ENCODE assay signal across 13 mouse cellular contexts in the genomic region with DNA sequence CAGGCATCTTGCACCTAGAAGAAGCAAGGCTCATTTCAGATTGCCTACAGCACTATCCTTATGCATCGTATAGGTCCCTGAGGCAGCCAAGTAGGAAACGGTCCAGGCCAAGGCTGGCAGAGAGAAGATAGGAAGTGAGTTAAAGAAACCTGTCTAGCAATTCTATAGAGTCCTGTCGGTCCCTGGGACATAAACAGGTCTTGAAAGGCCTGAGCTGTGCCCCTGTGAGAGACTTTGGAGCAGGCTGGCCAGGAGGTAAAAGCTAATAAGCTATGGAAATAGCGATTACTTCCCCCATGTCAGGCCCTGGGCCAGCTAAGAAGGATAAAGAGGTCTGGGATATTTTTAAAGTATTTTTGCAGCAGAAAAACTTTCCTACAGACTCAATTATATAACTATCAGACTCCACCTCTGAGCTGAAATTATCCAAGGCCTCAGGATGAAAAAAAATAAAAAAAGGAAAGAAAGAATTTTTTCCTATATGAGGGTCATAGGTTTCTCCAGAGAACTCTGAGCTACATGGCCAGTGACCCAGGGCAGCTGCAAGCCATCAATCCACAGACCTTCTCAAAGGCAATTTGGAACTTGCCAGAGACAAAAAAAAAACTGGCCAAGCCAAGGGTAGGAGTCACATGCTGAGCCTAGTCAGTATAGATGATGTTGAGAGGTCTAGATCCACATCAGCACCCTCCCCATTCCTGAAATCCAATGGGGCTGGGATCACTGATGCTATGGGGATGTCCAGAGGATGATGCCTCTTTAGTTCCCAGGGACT. TPM values are rescaled to one million over a fixed set of nuclear protein-coding genes. Genes with fewer than 3 reads are reported as not detected.
DNase-seq lines count a peak whose midpoint lies in the region; ATAC-seq and TF ChIP-seq lines count a peak whose summit lies in the region.
"Had no signal": no experiment of that assay in that cellular context is flagged by ENCODE, and none has a peak within 500 bp of the region (broad histone marks: within the 10 kb centered on the region; RNA-seq: fewer than 3 reads in every experiment).

No protein-coding gene starts in this region.

- no peak for TF ChIP-seq POLR2A in limb, embryonic 14.5 days (IDR thresholded peaks at IDR 0.05; ENCODE audit: borderline replicate concordance, extremely low read depth, insufficient read depth, insufficient read length)

- no peak for DNase-seq in frontal cortex, postnatal 36 days (ENCODE audit: low spot score in 2 of 2)
- DNase-seq in kidney, postnatal 25 days, result no peak
- peak; percentile 83 for DNase-seq in adipocyte (ENCODE audit: low spot score)
- no peak for DNase-seq in limb, embryonic 14.5 days (ENCODE audit: low spot score)
- no peak for DNase-seq in cerebellum, postnatal 36 days
- DNase-seq: cerebellum, adult 9-10 months; liver, embryonic 13.5 days had no signal

- no peak overlapping the region for H3K4me3 ChIP-seq in kidney, embryonic 16.5 days (ENCODE audit: low read length)
- H3K4me3 ChIP-seq in limb, embryonic 14.5 days (replicated peaks; ENCODE audit: low read length), result no peak overlapping the region
- H3K4me3 ChIP-seq: forebrain, embryonic 10.5 days; liver, embryonic 13.5 days; midbrain, embryonic 13.5 days had no signal

- peak overlapping the region; percentile 17; the same call in 1 of the 2 replicates for H3K27ac ChIP-seq in kidney, embryonic 16.5 days (ENCODE audit: low read length)
- H3K27ac ChIP-seq in limb, embryonic 14.5 days (replicated peaks; ENCODE audit: low read depth, low read length), result peak overlapping the region; percentile 50; the same call in 1 of the 2 replicates
- H3K27ac ChIP-seq: forebrain, embryonic 10.5 days; liver, embryonic 13.5 days; macrophage; midbrain, embryonic 13.5 days had no signal

- no peaks in the 10 kb centered on the region for H3K9me3 ChIP-seq in kidney, embryonic 16.5 days (ENCODE audit: low read length)
- no peaks in the 10 kb centered on the region for H3K9me3 ChIP-seq in limb, embryonic 14.5 days (ENCODE audit: control insufficient read depth, low read length)
- H3K9me3 ChIP-seq: forebrain, embryonic 10.5 days; liver, embryonic 13.5 days; midbrain, embryonic 13.5 days had no signal

- no peaks in the 10 kb centered on the region for H3K27me3 ChIP-seq in kidney, embryonic 16.5 days (ENCODE audit: insufficient read depth, low read length)
- no peaks in the 10 kb centered on the region for H3K27me3 ChIP-seq in limb, embryonic 14.5 days (ENCODE audit: control insufficient read depth, insufficient read depth, low read length)
- H3K27me3 ChIP-seq: liver, embryonic 13.5 days; midbrain, embryonic 13.5 days had no signal

- H3K36me3 ChIP-seq in kidney, embryonic 16.5 days (ENCODE audit: insufficient read depth, low read length), result no peaks in the 10 kb centered on the region
- H3K36me3 ChIP-seq in limb, embryonic 14.5 days (ENCODE audit: control insufficient read depth, insufficient read depth, low read length), result no peaks in the 10 kb centered on the region
- H3K36me3 ChIP-seq: forebrain, embryonic 10.5 days; liver, embryonic 13.5 days had no signal

- whole genome bisulfite sequencing in kidney, embryonic 16.5 days, result 60% methylated on average over 4 of the region's 4 CpGs
- WGBS in limb, embryonic 14.5 days, result 53% methylated on average over 4 of the region's 4 CpGs

- peaks cover 4% of the 10 kb centered on the region for H3K4me1 ChIP-seq in kidney, embryonic 16.5 days (ENCODE audit: insufficient read depth, low read length)
- H3K4me1 ChIP-seq in limb, embryonic 14.5 days (ENCODE audit: control insufficient read depth, insufficient read depth, low read length), result 0 out of 2 replicates have a peak, but pooled peaks cover 3% of the 10 kb centered on the region

- ATAC-seq in frontal cortex, adult (ENCODE audit: low TSS enrichment), result peak; percentile 35; the same call in 1 of the 2 replicates
- ATAC-seq in kidney, embryonic 16.5 days (ENCODE audit: low FRiP score, low TSS enrichment), result no peak
- no peak for ATAC-seq in limb, embryonic 14.5 days (ENCODE audit: low FRiP score, low read depth)
- ATAC-seq in monocyte, adult 5-6 weeks (replicated peaks; ENCODE audit: insufficient number of reproducible peaks, low FRiP score, low TSS enrichment, poor library complexity, severe bottlenecking), result no peak
- ATAC-seq: midbrain, embryonic 13.5 days had no signal

- H3K9ac ChIP-seq in kidney, embryonic 16.5 days (replicated peaks; ENCODE audit: low read length), result no peak overlapping the region
- no peak overlapping the region for H3K9ac ChIP-seq in limb, embryonic 14.5 days (ENCODE audit: low read depth, low read length, severe bottlenecking)
- H3K9ac ChIP-seq: liver, embryonic 13.5 days; midbrain, embryonic 13.5 days had no signal

- H3K4me2 ChIP-seq in kidney, embryonic 16.5 days (replicated peaks; ENCODE audit: low read depth, low read length), result no peak overlapping the region
- H3K4me2 ChIP-seq in limb, embryonic 14.5 days (replicated peaks; ENCODE audit: low read depth, low read length, severe bottlenecking), result no peak overlapping the region
- H3K4me2 ChIP-seq: liver, embryonic 13.5 days; midbrain, embryonic 13.5 days had no signal

RNA-seq across cellular contexts. Expression of gene Angptl2, which starts 57.0 kb away (rescaled TPM):
- 46.2 and 46.5 TPM in 2 replicates for polyA plus RNA-seq in kidney, embryonic 16.5 days (2015; fragmentation: Nextera tagmentation; extraction: Ambion mirVana)
- polyA plus RNA-seq in limb, embryonic 14.5 days (2012; rRNA removed), result 104 and 123 TPM in 2 replicates
- 67.2 and 70.3 TPM in 2 replicates for polyA plus RNA-seq in limb, embryonic 14.5 days (2014; fragmentation: Nextera tagmentation; extraction: Ambion mirVana)
- total RNA-seq in monocyte, adult 5-6 weeks (2017), result 1.9 to 5.8 TPM (median 2.8 TPM) in 3 replicates
